Mouse (Mus musculus) heart, embryonic 11.5 days (tissue): ENCODE measurements around the gene Elf5. TPM values are rescaled to one million over a fixed set of nuclear protein-coding genes. Genes with fewer than 3 reads are reported as not detected.

Experiments used
- ATAC-seq: fragments of 200-750 bp; cut with Nextera tagmentation; replicated peaks from 2 replicates; pipeline ENCODE4 v1.8.0; 2017; ENCODE audit warnings: moderate library complexity; ENCODE audit not compliant: insufficient number of reproducible peaks, low FRiP score, low TSS enrichment
- H3K27ac ChIP-seq: fragments of 300-500 bp; sonication (generic); 2 replicates; pipeline ENCODE4 v1.5.1; 2014; ENCODE audit warnings: mild to moderate bottlenecking, low read depth, low read length
- H3K27me3 ChIP-seq: fragments of 300-500 bp; sonication (generic); 2 replicates; pipeline ENCODE4 v1.6.1; 2014; ENCODE audit warnings: mild to moderate bottlenecking, low read length, mixed read lengths; ENCODE audit not compliant: control insufficient read depth, insufficient read depth
- H3K36me3 ChIP-seq: fragments of 300-500 bp; sonication (generic); 2 replicates; pipeline ENCODE4 v1.6.1; 2014; ENCODE audit warnings: mild to moderate bottlenecking, low read length, moderate library complexity, mixed read lengths; ENCODE audit not compliant: control insufficient read depth, insufficient read depth
- H3K4me1 ChIP-seq: fragments of 300-500 bp; sonication (generic); 2 replicates; pipeline ENCODE4 v1.6.1; 2014; ENCODE audit warnings: low read length; ENCODE audit not compliant: control insufficient read depth, insufficient read depth
- H3K4me2 ChIP-seq: fragments of 300-500 bp; sonication (generic); 2 replicates; pipeline ENCODE4 v1.6.1; 2014; ENCODE audit warnings: mild to moderate bottlenecking, moderate library complexity
- H3K4me3 ChIP-seq: fragments of 300-500 bp; sonication (generic); 2 replicates; pipeline ENCODE4 v1.5.1; 2014; ENCODE audit warnings: low read depth, low read length
- H3K9ac ChIP-seq: fragments of 300-500 bp; sonication (generic); 2 replicates; pipeline ENCODE4 v1.6.1; 2014; ENCODE audit warnings: mild to moderate bottlenecking, low read depth, low read length, moderate library complexity
- H3K9me3 ChIP-seq: fragments of 300-500 bp; sonication (generic); replicated peaks from 2 replicates; pipeline ENCODE4 v1.6.1; 2016; ENCODE audit warnings: low read length; ENCODE audit not compliant: control insufficient read depth
- WGBS: fragments of 180-500 bp; shearing (Covaris S2); extraction: QIAGEN DNeasy Blood & Tissue Kit; methylation state at CpG from one replicate; pipeline ENCODE4 v1.1.7; 2014; ENCODE audit not compliant: insufficient replicate concordance; 5-methylcytosine and 5-hydroxymethylcytosine counted together
- polyA plus RNA-seq: library from polyadenylated mRNA; unstranded; fragments of >200 nt; fragmentation: Nextera tagmentation; extraction: Ambion mirVana; gene quantifications from 2 replicates; pipeline ENCODE4 v1.2.1, GENCODE M21; 2014

Gene Elf5
- polyA plus RNA-seq, 1 experiment from 2014 or later = not detected

DNA sequence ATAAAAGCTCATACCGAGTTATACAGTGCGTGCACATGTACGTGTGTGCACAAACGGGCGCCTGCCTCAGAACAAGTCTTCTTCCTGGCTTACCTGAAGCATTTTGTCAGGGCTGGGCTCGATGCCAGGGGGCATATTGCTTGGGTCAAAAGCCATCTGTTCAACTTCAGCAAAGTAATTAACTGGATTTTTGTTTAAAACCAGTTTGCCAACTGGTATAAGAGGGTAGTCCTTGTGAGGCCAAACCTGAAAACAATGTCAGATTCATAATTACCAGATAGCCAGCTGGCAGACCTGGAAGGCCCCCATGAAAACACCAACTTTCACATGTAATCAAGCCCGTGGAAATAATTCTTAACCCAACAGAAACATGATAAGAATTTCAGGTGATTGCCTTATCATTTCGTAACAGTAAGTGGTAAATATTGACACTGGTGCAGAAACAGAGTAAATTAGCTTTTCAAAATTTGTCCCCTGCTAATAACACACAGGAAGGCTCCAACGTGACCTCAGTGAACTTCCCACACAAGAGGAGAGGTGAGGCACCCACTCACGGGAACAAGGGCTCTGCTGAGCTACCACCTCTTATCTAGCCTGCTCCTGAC is 55.6 kb downstream of the Elf5 start:
- ATAC-seq = no peak
- no peak overlapping the region for H3K4me2 ChIP-seq
- H3K4me3 ChIP-seq = no peak overlapping the region
- no peaks in the 10 kb centered on the region for H3K9me3 ChIP-seq
- H3K4me1 ChIP-seq = no peaks in the 10 kb centered on the region
- 87% methylated on average over 10 of the region's 10 CpGs for WGBS
- no peak overlapping the region for H3K9ac ChIP-seq
- no peak overlapping the region for H3K27ac ChIP-seq
- no peaks in the 10 kb centered on the region for H3K27me3 ChIP-seq
- peaks cover 18% of the 10 kb centered on the region for H3K36me3 ChIP-seq

DNA sequence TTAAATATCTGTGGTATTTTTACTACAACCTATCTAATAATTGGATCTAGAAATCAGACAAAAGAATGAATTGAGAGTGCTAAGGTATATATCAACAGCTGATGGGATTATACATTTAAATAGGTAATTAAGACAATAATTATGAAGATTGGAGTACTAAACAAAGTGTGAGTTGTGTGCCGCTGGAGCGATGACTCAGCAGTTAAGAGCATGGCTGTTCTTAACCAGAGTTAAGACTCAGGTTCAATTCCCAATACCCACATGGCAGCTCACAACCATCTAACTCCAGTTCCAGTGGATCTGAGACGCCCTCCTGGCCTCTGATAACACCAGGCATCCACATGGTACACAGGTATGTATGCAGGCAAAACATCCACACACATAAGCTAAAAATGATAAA is 61.9 kb downstream of the Elf5 start:
- H3K4me2 ChIP-seq = no peak overlapping the region
- H3K27ac ChIP-seq = no peak overlapping the region
- no peaks in the 10 kb centered on the region for H3K9me3 ChIP-seq
- peaks cover 10% of the 10 kb centered on the region for H3K36me3 ChIP-seq
- no peak overlapping the region for H3K4me3 ChIP-seq
- H3K9ac ChIP-seq = no peak overlapping the region
- 0 out of 2 replicates have a peak, but pooled peaks cover 2% of the 10 kb centered on the region for H3K4me1 ChIP-seq
- no peaks in the 10 kb centered on the region for H3K27me3 ChIP-seq
- no peak for ATAC-seq
- WGBS = 94% methylated on average over 3 of the region's 3 CpGs

DNA sequence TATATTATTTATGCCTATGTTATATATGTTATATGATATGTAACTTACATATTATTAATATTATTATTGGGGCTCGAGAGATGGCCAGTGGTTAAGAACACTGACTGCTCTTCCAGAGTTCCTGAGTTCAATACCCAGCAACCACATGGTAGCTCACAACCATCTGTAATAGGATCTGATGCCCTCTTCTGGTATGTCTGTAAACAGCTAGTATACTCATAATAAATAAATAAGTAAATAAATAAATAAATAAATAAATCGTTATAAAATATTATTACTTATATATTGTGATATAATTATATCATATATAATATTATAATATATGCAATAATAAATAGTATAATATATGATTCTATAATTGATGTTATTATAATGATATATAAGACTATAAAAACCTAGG is 64.7 kb downstream of the Elf5 start:
- H3K27me3 ChIP-seq = no peaks in the 10 kb centered on the region
- H3K4me2 ChIP-seq = no peak overlapping the region
- H3K27ac ChIP-seq = no peak overlapping the region
- peaks cover 6% of the 10 kb centered on the region; the same call in 1 of the 2 replicates for H3K36me3 ChIP-seq
- no peak for ATAC-seq
- no peaks in the 10 kb centered on the region for H3K9me3 ChIP-seq
- H3K4me1 ChIP-seq = 0 out of 2 replicates have a peak, but pooled peaks cover 2% of the 10 kb centered on the region
- no peak overlapping the region for H3K9ac ChIP-seq
- no peak overlapping the region for H3K4me3 ChIP-seq
- WGBS = 82% methylated on average over 2 of the region's 2 CpGs

DNA sequence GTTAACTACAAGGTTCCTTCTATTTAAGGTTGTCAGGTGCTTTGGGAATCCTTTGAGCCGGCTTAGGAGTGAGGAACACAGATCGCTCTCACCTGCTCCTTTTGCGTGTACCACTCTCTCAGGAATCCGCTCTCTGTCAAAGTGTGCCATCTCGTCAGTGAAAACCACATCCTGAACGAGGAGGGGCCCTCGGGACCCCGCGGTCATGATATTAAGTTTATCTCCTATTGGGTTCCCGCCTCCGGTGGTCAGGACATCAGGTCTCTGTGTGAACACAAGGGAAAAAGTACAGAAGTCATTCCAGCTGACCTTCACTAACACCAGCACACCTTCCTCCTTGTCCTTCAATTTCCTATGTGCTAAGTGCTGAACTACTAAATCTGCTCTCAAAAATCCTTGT is 65.2 kb downstream of the Elf5 start:
- Histone ChIP-seq H3K4me3 (no peak overlapping the region), H3K9me3 (no peaks in the 10 kb centered on the region), H3K36me3 (peaks cover 4% of the 10 kb centered on the region; the same call in 1 of the 2 replicates), H3K4me2 (no peak overlapping the region), H3K9ac (no peak overlapping the region), H3K27me3 (no peaks in the 10 kb centered on the region), H3K4me1 (0 out of 2 replicates have a peak, but pooled peaks cover 2% of the 10 kb centered on the region), H3K27ac (no peak overlapping the region)
- no peak for ATAC-seq
- WGBS = 68% methylated on average over 11 of the region's 11 CpGs

DNA sequence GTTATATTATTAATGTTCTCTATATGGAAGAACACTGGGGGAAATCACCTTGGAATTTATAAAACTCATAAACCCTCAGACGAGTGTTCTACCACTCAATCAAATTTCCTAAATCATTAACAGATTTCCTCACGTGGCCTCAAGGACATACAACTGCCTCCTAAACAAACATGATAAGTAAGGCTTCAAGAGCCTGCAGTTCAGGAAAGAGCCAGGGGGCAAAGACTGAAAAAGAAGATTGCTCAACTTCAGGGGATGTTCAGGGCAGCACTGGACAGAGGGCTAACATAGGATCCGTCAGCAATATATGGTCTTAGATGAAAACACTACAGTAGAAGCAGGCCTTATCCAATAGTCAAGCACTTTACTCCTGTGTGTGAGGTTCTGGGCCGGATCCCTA is 66.0 kb downstream of the Elf5 start:
- no peak for ATAC-seq
- Histone ChIP-seq H3K4me1 (0 out of 2 replicates have a peak, but pooled peaks cover 2% of the 10 kb centered on the region), H3K9me3 (no peaks in the 10 kb centered on the region), H3K9ac (no peak overlapping the region), H3K27me3 (no peaks in the 10 kb centered on the region), H3K4me3 (no peak overlapping the region), H3K27ac (no peak overlapping the region), H3K36me3 (peaks cover 4% of the 10 kb centered on the region; the same call in 1 of the 2 replicates), H3K4me2 (no peak overlapping the region)
- 63% methylated on average over 4 of the region's 4 CpGs for WGBS

DNA sequence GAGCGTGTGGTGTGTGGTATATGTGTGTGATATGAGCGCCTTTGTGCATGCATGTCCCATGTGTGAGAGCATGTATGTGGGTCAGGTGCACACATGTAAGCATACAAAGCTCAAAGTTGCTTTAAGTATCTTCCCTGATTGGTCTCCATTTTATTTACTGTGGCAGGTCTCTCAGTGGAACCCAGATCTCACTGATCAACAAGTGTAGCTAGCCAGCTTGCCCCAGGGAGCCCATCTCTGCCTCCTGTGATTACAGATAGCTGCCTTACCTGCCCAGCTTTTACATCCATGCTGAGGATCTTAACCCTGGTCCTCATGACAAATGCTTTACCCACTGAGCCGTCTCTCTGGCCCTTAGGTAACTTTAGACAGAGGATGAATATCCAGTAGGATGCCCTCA is 66.8 kb downstream of the Elf5 start:
- H3K27me3 ChIP-seq = no peaks in the 10 kb centered on the region
- H3K9ac ChIP-seq = no peak overlapping the region
- WGBS = 87% methylated on average over 3 of the region's 3 CpGs
- no peaks in the 10 kb centered on the region for H3K9me3 ChIP-seq
- 0 out of 2 replicates have a peak, but pooled peaks cover 2% of the 10 kb centered on the region for H3K4me1 ChIP-seq
- no peaks in the 10 kb centered on the region for H3K36me3 ChIP-seq
- H3K4me3 ChIP-seq = no peak overlapping the region
- H3K27ac ChIP-seq = no peak overlapping the region
- no peak overlapping the region for H3K4me2 ChIP-seq
- ATAC-seq = no peak

DNA sequence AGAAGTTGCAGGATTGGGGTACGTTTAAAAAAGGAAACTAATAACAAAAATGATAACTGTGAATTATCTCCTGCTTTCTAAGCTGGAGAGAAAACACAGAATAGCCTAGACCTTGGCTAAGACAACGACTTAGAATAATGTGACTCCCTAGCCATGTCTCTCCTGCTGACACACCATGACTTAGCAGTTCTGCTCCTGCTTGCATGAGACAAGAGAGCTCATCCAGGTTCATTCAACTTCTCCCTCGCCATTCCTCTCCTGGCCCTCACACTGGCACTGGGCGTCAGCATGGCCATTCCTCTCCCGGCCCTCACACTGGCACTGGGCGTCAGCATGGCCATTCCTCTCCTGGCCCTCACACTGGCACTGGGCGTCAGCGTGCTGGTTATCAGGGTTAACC is 68.8 kb downstream of the Elf5 start:
- H3K27ac ChIP-seq = peak overlapping the region; percentile 54
- 0 out of 2 replicates have a peak, but pooled peaks cover 7% of the 10 kb centered on the region for H3K4me1 ChIP-seq
- H3K27me3 ChIP-seq = no peaks in the 10 kb centered on the region
- 74% methylated on average over 8 of the region's 8 CpGs for WGBS
- no peak for ATAC-seq
- H3K4me2 ChIP-seq = peak overlapping the region; percentile 36
- H3K9ac ChIP-seq = no peak overlapping the region
- H3K36me3 ChIP-seq = no peaks in the 10 kb centered on the region
- no peak overlapping the region for H3K4me3 ChIP-seq
- H3K9me3 ChIP-seq = no peaks in the 10 kb centered on the region

DNA sequence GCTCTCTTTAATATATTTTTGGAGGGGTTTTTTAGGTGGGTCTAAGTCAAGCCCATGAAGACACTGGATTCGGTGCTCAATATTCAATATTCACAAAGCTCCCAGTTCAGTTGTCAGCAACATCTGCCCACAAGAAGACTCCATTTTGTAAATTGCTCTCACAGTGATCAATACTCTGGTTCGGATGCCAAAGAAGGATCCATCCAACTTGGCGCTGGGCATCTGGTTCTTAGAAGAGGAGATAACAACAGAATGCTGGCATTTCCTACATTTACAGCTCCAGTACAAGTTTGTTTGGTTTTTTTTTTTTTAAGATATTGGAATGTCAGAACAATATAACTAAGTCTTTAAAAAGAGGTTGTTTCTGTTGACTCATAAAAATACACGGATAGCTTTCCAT is 69.4 kb downstream of the Elf5 start:
- Histone ChIP-seq H3K27me3 (no peaks in the 10 kb centered on the region), H3K4me3 (no peak overlapping the region), H3K4me1 (0 out of 2 replicates have a peak, but pooled peaks cover 7% of the 10 kb centered on the region), H3K9ac (no peak overlapping the region), H3K9me3 (no peaks in the 10 kb centered on the region), H3K4me2 (peak overlapping the region; percentile 36; the same call in 1 of the 2 replicates), H3K36me3 (no peaks in the 10 kb centered on the region), H3K27ac (peak overlapping the region; percentile 54; the same call in 1 of the 2 replicates)
- 86% methylated on average over 4 of the region's 4 CpGs for WGBS
- ATAC-seq = no peak
